Mouse (Mus musculus): Measurements from ENCODE around the gene Slc25a23. TPM values are rescaled to one million over a fixed set of nuclear protein-coding genes. Genes with fewer than 3 reads are reported as not detected.

The Slc25a23 gene
- 8.4 and 10.4 TPM in 2 replicates for polyA plus RNA-seq (2011; ENCODE audit: insufficient read length, low read depth, missing spikeins)

- Histone ChIP-seq H3K4me3 (ENCODE audit: insufficient read depth, low read length) (peak within 1 kb of the TSS; percentile 80), H3K27ac (ENCODE audit: insufficient read depth, low read length) (no peak within 1 kb of the TSS), H3K4me1 (ENCODE audit: control insufficient read depth, insufficient read depth, low read length) (no peaks in the 10 kb centered on the region)
- TF ChIP-seq POLR2A (IDR thresholded peaks at IDR 0.05; ENCODE audit: low read depth, low read length) (no peak), CTCF (IDR thresholded peaks at IDR 0.05; ENCODE audit: borderline replicate concordance, insufficient read depth, low read length) (no peak)
Measured at GRCm38 (mm10) chr17:57059486-57059977, at the start of gene Slc25a23. TSS of gene Slc25a23 (minus strand) at chr17:57059863.

DNA sequence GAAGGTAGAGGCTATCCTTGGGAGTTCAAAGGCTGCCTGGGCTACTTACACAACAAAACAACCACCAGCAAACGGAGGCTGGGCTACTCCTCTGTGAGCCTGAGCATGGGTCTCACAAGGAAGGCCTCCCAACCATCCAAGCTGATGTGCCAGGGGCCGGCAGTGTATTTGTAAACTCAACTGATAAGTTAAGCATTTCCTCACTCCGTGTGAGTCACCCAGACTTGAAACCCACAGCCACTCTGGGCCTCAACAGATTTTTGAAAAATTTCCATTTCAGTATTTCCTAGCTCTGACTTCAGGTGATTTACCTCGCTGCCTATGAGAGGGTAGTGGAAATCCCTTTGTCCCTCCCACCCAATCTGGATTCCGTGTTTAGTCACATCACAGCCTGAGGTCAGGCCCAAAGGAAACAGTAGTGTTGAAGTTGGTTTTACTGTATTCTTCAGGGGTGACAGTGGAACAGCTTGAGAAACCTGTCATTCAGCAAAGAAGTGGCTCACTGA, 49.1 kb upstream of the Slc25a23 start:
- TF ChIP-seq CTCF (IDR thresholded peaks at IDR 0.05; ENCODE audit: borderline replicate concordance, insufficient read depth, low read length) (no peak), POLR2A (IDR thresholded peaks at IDR 0.05; ENCODE audit: low read depth, low read length) (no peak)
- no peak overlapping the region for H3K27ac ChIP-seq (ENCODE audit: insufficient read depth, low read length)
- no peak overlapping the region for H3K4me3 ChIP-seq (ENCODE audit: insufficient read depth, low read length)
- peaks cover 7% of the 10 kb centered on the region for H3K4me1 ChIP-seq (ENCODE audit: control insufficient read depth, insufficient read depth, low read length)

DNA sequence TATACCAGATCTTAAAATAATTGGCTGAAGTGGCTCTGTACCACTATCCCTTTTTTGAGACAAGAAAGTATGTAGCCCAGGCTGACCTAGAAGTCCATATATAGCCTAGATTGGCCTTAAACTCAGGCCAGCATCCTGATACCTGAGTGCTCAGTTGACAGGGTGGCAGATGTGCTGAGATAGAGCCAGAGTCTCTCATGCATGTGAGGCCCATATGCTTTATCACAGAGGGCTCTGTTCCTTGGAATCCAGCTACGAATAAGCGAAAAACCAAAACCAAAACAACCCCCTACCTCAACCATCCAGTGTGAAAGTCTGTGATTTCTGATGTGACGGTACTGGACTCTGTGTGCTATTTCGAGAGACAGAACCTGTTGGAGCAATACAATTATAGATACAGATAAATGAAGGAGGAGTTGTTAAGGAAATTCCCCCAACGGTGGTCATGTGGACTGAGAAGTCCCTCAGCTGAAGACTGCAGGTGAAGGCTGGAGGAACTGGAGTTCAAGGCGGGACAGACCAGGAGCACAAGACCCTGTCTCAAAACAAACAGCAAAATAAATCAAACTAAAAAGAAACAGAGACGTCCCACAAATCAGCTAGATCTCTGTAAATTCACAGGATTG, 48.5 kb upstream of the Slc25a23 start:
- Histone ChIP-seq H3K4me3 (ENCODE audit: insufficient read depth, low read length) (no peak overlapping the region), H3K4me1 (ENCODE audit: control insufficient read depth, insufficient read depth, low read length) (peaks cover 7% of the 10 kb centered on the region), H3K27ac (ENCODE audit: insufficient read depth, low read length) (no peak overlapping the region)
- TF ChIP-seq CTCF (IDR thresholded peaks at IDR 0.05; ENCODE audit: borderline replicate concordance, insufficient read depth, low read length) (no peak), POLR2A (IDR thresholded peaks at IDR 0.05; ENCODE audit: low read depth, low read length) (no peak)

DNA sequence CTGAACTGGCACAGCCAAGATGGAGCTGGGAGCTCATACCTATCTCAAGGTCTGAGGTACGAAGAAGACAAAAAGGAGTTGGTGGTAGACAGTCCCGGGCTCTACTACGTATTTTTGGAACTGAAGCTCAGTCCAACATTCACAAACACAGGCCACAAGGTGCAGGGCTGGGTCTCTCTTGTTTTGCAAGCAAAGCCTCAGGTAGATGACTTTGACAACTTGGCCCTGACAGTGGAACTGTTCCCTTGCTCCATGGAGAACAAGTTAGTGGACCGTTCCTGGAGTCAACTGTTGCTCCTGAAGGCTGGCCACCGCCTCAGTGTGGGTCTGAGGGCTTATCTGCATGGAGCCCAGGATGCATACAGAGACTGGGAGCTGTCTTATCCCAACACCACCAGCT, 47.4 kb upstream of the Slc25a23 start:
- no peak overlapping the region for H3K27ac ChIP-seq (ENCODE audit: insufficient read depth, low read length)
- TF ChIP-seq POLR2A (IDR thresholded peaks at IDR 0.05; ENCODE audit: low read depth, low read length) (no peak), CTCF (IDR thresholded peaks at IDR 0.05; ENCODE audit: borderline replicate concordance, insufficient read depth, low read length) (no peak)
- peaks cover 7% of the 10 kb centered on the region for H3K4me1 ChIP-seq (ENCODE audit: control insufficient read depth, insufficient read depth, low read length)
- no peak overlapping the region for H3K4me3 ChIP-seq (ENCODE audit: insufficient read depth, low read length)

DNA sequence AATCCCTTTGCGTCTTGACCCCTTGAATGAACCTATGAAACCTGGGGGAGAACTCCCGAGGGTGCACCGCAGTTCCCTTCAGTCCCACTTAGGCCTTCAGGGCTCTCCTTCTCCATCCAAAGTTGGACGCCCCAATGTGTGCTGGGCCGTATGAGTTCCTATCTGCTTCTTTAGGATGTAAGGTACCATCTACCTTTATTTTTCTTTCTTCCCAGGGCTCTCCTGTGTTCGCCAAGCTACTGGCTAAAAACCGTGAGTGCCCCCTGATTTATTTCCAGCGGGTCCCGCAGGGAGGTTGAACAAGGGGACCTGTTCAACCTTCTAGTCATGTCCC, 46.3 kb upstream of the Slc25a23 start:
- Histone ChIP-seq H3K4me3 (ENCODE audit: insufficient read depth, low read length) (peak overlapping the region; percentile 93), H3K27ac (ENCODE audit: insufficient read depth, low read length) (no peak overlapping the region), H3K4me1 (ENCODE audit: control insufficient read depth, insufficient read depth, low read length) (peaks cover 7% of the 10 kb centered on the region)
- TF ChIP-seq CTCF (IDR thresholded peaks at IDR 0.05; ENCODE audit: borderline replicate concordance, insufficient read depth, low read length) = no peak
- no peak for TF ChIP-seq POLR2A (IDR thresholded peaks at IDR 0.05; ENCODE audit: low read depth, low read length)

GRCm38 (mm10) chr17:57105181-57106034, 45.7 kb upstream of the Slc25a23 start, which contains the start of gene Tnfsf9:
TSS of gene Tnfsf9 (plus strand) at chr17:57105325.
- Histone ChIP-seq H3K4me1 (ENCODE audit: control insufficient read depth, insufficient read depth, low read length) (peaks cover 7% of the 10 kb centered on the region), H3K27ac (ENCODE audit: insufficient read depth, low read length) (peak within 1 kb of the TSS; percentile 29; the same call in 1 of the 2 replicates)
- TF ChIP-seq CTCF (IDR thresholded peaks at IDR 0.05; ENCODE audit: borderline replicate concordance, insufficient read depth, low read length) = no peak
- peak; percentile 90 for TF ChIP-seq POLR2A (IDR thresholded peaks at IDR 0.05; ENCODE audit: low read depth, low read length)

GRCm38 (mm10) chr17:57104496-57104895, 44.8 kb upstream of the Slc25a23 start:
- no peak overlapping the region for H3K27ac ChIP-seq (ENCODE audit: insufficient read depth, low read length)

More at GRCm38 (mm10) chr17:57105181-57106034, 45.7 kb upstream of the Slc25a23 start, which contains the start of gene Tnfsf9:
- H3K4me3 ChIP-seq (ENCODE audit: insufficient read depth, low read length) = peak within 1 kb of the TSS; percentile 93

GRCm38 (mm10) chr17:57102276-57102675, 42.6 kb upstream of the Slc25a23 start:
- TF ChIP-seq CTCF (IDR thresholded peaks at IDR 0.05; ENCODE audit: borderline replicate concordance, insufficient read depth, low read length) = no peak
- no peak for TF ChIP-seq POLR2A (IDR thresholded peaks at IDR 0.05; ENCODE audit: low read depth, low read length)
- Histone ChIP-seq H3K4me3 (ENCODE audit: insufficient read depth, low read length) (no peak overlapping the region), H3K4me1 (ENCODE audit: control insufficient read depth, insufficient read depth, low read length) (peaks cover 7% of the 10 kb centered on the region), H3K27ac (ENCODE audit: insufficient read depth, low read length) (no peak overlapping the region)

More at GRCm38 (mm10) chr17:57104496-57104895, 44.8 kb upstream of the Slc25a23 start:
- no peak for TF ChIP-seq POLR2A (IDR thresholded peaks at IDR 0.05; ENCODE audit: low read depth, low read length)
- TF ChIP-seq CTCF (IDR thresholded peaks at IDR 0.05; ENCODE audit: borderline replicate concordance, insufficient read depth, low read length) = no peak
- Histone ChIP-seq H3K4me1 (ENCODE audit: control insufficient read depth, insufficient read depth, low read length) (peaks cover 7% of the 10 kb centered on the region), H3K4me3 (ENCODE audit: insufficient read depth, low read length) (peak overlapping the region; percentile 93)

- Histone ChIP-seq H3K4me1 (ENCODE audit: control insufficient read depth, insufficient read depth, low read length) (peaks cover 5% of the 10 kb centered on the region), H3K4me3 (ENCODE audit: insufficient read depth, low read length) (no peak overlapping the region), H3K27ac (ENCODE audit: insufficient read depth, low read length) (no peak overlapping the region)
- TF ChIP-seq CTCF (IDR thresholded peaks at IDR 0.05; ENCODE audit: borderline replicate concordance, insufficient read depth, low read length) (no peak), POLR2A (IDR thresholded peaks at IDR 0.05; ENCODE audit: low read depth, low read length) (no peak)
Measured at GRCm38 (mm10) chr17:57099629-57100325, 40.1 kb upstream of the Slc25a23 start.
